Mouse (Mus musculus) ES-E14 (cell line): ENCODE data around the gene Eepd1. TPM values are rescaled to one million over a fixed set of nuclear protein-coding genes. Genes with fewer than 3 reads are reported as not detected.

Source experiments
- DNase-seq: peaks from one replicate; pipeline ENCODE4 v3.0.0-alpha.2; 2013; ENCODE audit warnings: low read depth, low spot score
- H3K27ac ChIP-seq: 2 replicates; pipeline ENCODE4 v1.5.1; 2012; ENCODE audit warnings: low read depth, mild to moderate bottlenecking, low read length, moderate library complexity, mixed read lengths; ENCODE audit not compliant: poor library complexity, insufficient read depth, severe bottlenecking
- H3K36me3 ChIP-seq: 2 replicates; pipeline ENCODE4 v1.6.1; 2012; ENCODE audit warnings: mild to moderate bottlenecking, low read length, moderate library complexity, mixed read lengths; ENCODE audit not compliant: control insufficient read depth, poor library complexity, insufficient read depth, severe bottlenecking
- H3K4me1 ChIP-seq, 2 experiments: fragments of 150-350 bp in 1 of 2; sonication (generic) in 1 of 2; 2 replicates each; pipeline ENCODE4 v1.6.1; 2012; ENCODE audit warnings: low read length in 2 of 2, mild to moderate bottlenecking in 1 of 2, mixed read lengths in 1 of 2; ENCODE audit not compliant: control insufficient read depth in 2 of 2, insufficient read depth in 2 of 2, poor library complexity in 1 of 2
- H3K4me3 ChIP-seq, 2 experiments: fragments of 150-350 bp in 1 of 2; sonication (generic) in 1 of 2; 2 replicates each; pipeline ENCODE4 v1.5.1; 2012; ENCODE audit warnings: low read length in 2 of 2, low read depth in 1 of 2, mild to moderate bottlenecking in 1 of 2, mixed read lengths in 1 of 2; ENCODE audit not compliant: insufficient read depth in 1 of 2, poor library complexity in 1 of 2, severe bottlenecking in 1 of 2
- H3K9ac ChIP-seq: 2 replicates; pipeline ENCODE4 v1.6.1; 2012; ENCODE audit warnings: low read depth, mild to moderate bottlenecking, low read length, mixed read lengths; ENCODE audit not compliant: poor library complexity, insufficient read depth, severe bottlenecking
- H3K9me3 ChIP-seq: fragments of 150-350 bp; sonication (generic); 2 replicates; pipeline ENCODE4 v1.6.1; 2012; ENCODE audit warnings: low read depth, mild to moderate bottlenecking, low read length; ENCODE audit not compliant: control insufficient read depth, insufficient read depth
- CHD2 ChIP-seq: IDR thresholded peaks from 2 replicates; pipeline ENCODE4 v1.6.1; 2014; ENCODE audit warnings: mild to moderate bottlenecking, low read depth, low read length, inconsistent platforms
- HCFC1 ChIP-seq: IDR thresholded peaks from 2 replicates; pipeline ENCODE4 v1.6.1; 2012; ENCODE audit warnings: low read length, inconsistent platforms, borderline replicate concordance; ENCODE audit not compliant: insufficient read depth
- MAFK ChIP-seq: IDR thresholded peaks from 2 replicates; pipeline ENCODE4 v1.6.1; 2014; ENCODE audit warnings: mild to moderate bottlenecking, low read depth, low read length, inconsistent platforms; ENCODE audit not compliant: insufficient read depth
- ZC3H11A ChIP-seq: IDR thresholded peaks from 2 replicates; pipeline ENCODE4 v1.6.1; 2012; ENCODE audit warnings: low read depth, mild to moderate bottlenecking, inconsistent platforms, low read length, borderline replicate concordance
- ZNF384 ChIP-seq: IDR thresholded peaks from 2 replicates; pipeline ENCODE4 v1.6.1; 2012; ENCODE audit warnings: low read depth, low read length, inconsistent platforms
- in situ Hi-C, 2 experiments: fragments of 600-800 bp; cut with MboI; formaldehyde crosslinking; loops; one replicate each; pipeline ENCODE4 v1.15.1; 2025; ENCODE audit warnings: low sequenced_read_pairs in 2 of 2, inconsistent platforms in 1 of 2; ENCODE audit not compliant: unreplicated experiment in 2 of 2
- total RNA-seq: library from RNA; depleted of rRNA; stranded (reverse); fragments of 300-350 nt; gene quantifications from 2 replicates; pipeline ENCODE4 v1.2.3, GENCODE M21; 2012

Gene Eepd1
- total RNA-seq, 1 experiment: 3.5 TPM

GRCm38 (mm10) chr9:25479392-25480020 lies 1.8 kb upstream of the Eepd1 start:
- H3K4me1 ChIP-seq: peaks cover 0 to 2% of the 10 kb centered on the region in 2 experiments; a peak in 1 of 4 replicates
- H3K36me3 ChIP-seq: no peaks in the 10 kb centered on the region
- no peak overlapping the region for H3K9ac ChIP-seq
- in situ Hi-C loops: no loop called here
- H3K27ac ChIP-seq: no peak overlapping the region
- no peak for TF ChIP-seq MAFK
- no peak for TF ChIP-seq CHD2
- TF ChIP-seq HCFC1: no peak
- no peak for TF ChIP-seq ZNF384
- TF ChIP-seq ZC3H11A: no peak
- H3K9me3 ChIP-seq: no peaks in the 10 kb centered on the region
- no peak overlapping the region for H3K4me3 ChIP-seq
- no peak for DNase-seq

GRCm38 (mm10) chr9:25480676-25481075 lies 671 bp upstream of the Eepd1 start:
- no peak overlapping the region for H3K4me3 ChIP-seq
- TF ChIP-seq HCFC1 (no peak), ZNF384 (no peak), MAFK (no peak), CHD2 (no peak)
- no peaks in the 10 kb centered on the region for H3K36me3 ChIP-seq
- no peak for DNase-seq
- H3K9ac ChIP-seq: no peak overlapping the region
- peaks cover 0 to 2% of the 10 kb centered on the region in 2 experiments; a peak in 1 of 4 replicates for H3K4me1 ChIP-seq
- no peaks in the 10 kb centered on the region for H3K9me3 ChIP-seq
- in situ Hi-C loops: no loop called here
- H3K27ac ChIP-seq: no peak overlapping the region

GRCm38 (mm10) chr9:25482322-25482998 lies 1.1 kb downstream of the Eepd1 start:
- in situ Hi-C loops: no loop called here
- DNase-seq: no peak
- no peak overlapping the region for H3K27ac ChIP-seq

GRCm38 (mm10) chr9:25482999-25483347 lies 1.6 kb downstream of the Eepd1 start:
- Histone ChIP-seq H3K4me1 (peaks cover 0 to 2% of the 10 kb centered on the region in 2 experiments; a peak in 1 of 4 replicates), H3K27ac (no peak overlapping the region), H3K4me3 (no peak overlapping the region), H3K9ac (no peak overlapping the region), H3K36me3 (no peaks in the 10 kb centered on the region), H3K9me3 (no peaks in the 10 kb centered on the region)
- in situ Hi-C loops: no loop called here
- no peak for DNase-seq
- TF ChIP-seq ZNF384 (no peak), CHD2 (no peak), ZC3H11A (no peak), MAFK (no peak), HCFC1 (no peak)

More at GRCm38 (mm10) chr9:25482322-25482998, 1.1 kb downstream of the Eepd1 start:
- Histone ChIP-seq H3K4me3 (peak overlapping the region; percentile 22 to 93), H3K9ac (no peak overlapping the region), H3K9me3 (no peaks in the 10 kb centered on the region), H3K36me3 (no peaks in the 10 kb centered on the region), H3K4me1 (peaks cover 0 to 2% of the 10 kb centered on the region in 2 experiments; a peak in 1 of 4 replicates)
- TF ChIP-seq HCFC1 (no peak), MAFK (no peak), CHD2 (no peak), ZC3H11A (no peak), ZNF384 (no peak)
